Mouse (Mus musculus) liver, embryonic 12.5 days (tissue): Measurements from ENCODE around the gene Gm42791. TPM values are rescaled to one million over a fixed set of nuclear protein-coding genes. Genes with fewer than 3 reads are reported as not detected.
A peak's percentile ranks its signal among the peaks of the same experiment; 100 is the strongest.

Source experiments
- ATAC-seq: fragments of 200-750 bp; cut with Nextera tagmentation; 2 replicates; pipeline ENCODE4 v1.8.0; 2017; ENCODE audit warnings: moderate number of reproducible peaks, mild to moderate bottlenecking, moderate library complexity
- H3K27ac ChIP-seq: fragments of 300-500 bp; sonication (generic); 2 replicates; pipeline ENCODE4 v1.5.1; 2016; ENCODE audit warnings: mild to moderate bottlenecking
- H3K27me3 ChIP-seq: fragments of 300-500 bp; sonication (generic); replicated peaks from 2 replicates; pipeline ENCODE4 v1.6.1; 2016; ENCODE audit warnings: mild to moderate bottlenecking, moderate library complexity
- H3K36me3 ChIP-seq: fragments of 300-500 bp; sonication (generic); 2 replicates; pipeline ENCODE4 v1.6.1; 2016; ENCODE audit warnings: mild to moderate bottlenecking, moderate library complexity
- H3K4me1 ChIP-seq: fragments of 300-500 bp; sonication (generic); 2 replicates; pipeline ENCODE4 v1.6.1; 2016
- H3K4me2 ChIP-seq: fragments of 300-500 bp; sonication (generic); 2 replicates; pipeline ENCODE4 v1.6.1; 2016; ENCODE audit warnings: mild to moderate bottlenecking, moderate library complexity
- H3K4me3 ChIP-seq: fragments of 300-500 bp; sonication (generic); 2 replicates; pipeline ENCODE4 v1.5.1; 2016; ENCODE audit warnings: mild to moderate bottlenecking, moderate library complexity
- H3K9ac ChIP-seq: fragments of 300-500 bp; sonication (generic); 2 replicates; pipeline ENCODE4 v1.6.1; 2016; ENCODE audit warnings: mild to moderate bottlenecking, moderate library complexity
- H3K9me3 ChIP-seq: fragments of 300-500 bp; sonication (generic); replicated peaks from 2 replicates; pipeline ENCODE4 v1.6.1; 2016; ENCODE audit warnings: mild to moderate bottlenecking, moderate library complexity
- whole genome bisulfite sequencing: fragments of 180-500 bp; shearing (Covaris S2); methylation state at CpG from one replicate; pipeline ENCODE4 v1.1.7; 2016; ENCODE audit not compliant: insufficient replicate concordance; 5-methylcytosine and 5-hydroxymethylcytosine counted together
- polyA plus RNA-seq: library from polyadenylated mRNA; unstranded; fragments of >200 nt; fragmentation: Nextera tagmentation; extraction: Ambion mirVana; gene quantifications from 2 replicates; pipeline ENCODE4 v1.2.1, GENCODE M21; 2016

Gene Gm42791
- polyA plus RNA-seq, 1 experiment from 2014 or later = 1.7 TPM

- Histone ChIP-seq H3K9me3 (peaks cover 11% of the 10 kb centered on the region), H3K27ac (peak overlapping the region; percentile 94), H3K4me3 (peak overlapping the region; percentile 12; the same call in 1 of the 2 replicates), H3K27me3 (no peaks in the 10 kb centered on the region), H3K9ac (peak overlapping the region; percentile 63), H3K4me2 (peak overlapping the region; percentile 54), H3K4me1 (peaks cover 69% of the 10 kb centered on the region), H3K36me3 (peaks cover 10% of the 10 kb centered on the region)
- ATAC-seq = no peak
- WGBS = 35% methylated on average over 6 of the region's 6 CpGs
Observed at GRCm38 (mm10) chr5:148934457-148934856, 60.5 kb downstream of the Gm42791 start.

DNA sequence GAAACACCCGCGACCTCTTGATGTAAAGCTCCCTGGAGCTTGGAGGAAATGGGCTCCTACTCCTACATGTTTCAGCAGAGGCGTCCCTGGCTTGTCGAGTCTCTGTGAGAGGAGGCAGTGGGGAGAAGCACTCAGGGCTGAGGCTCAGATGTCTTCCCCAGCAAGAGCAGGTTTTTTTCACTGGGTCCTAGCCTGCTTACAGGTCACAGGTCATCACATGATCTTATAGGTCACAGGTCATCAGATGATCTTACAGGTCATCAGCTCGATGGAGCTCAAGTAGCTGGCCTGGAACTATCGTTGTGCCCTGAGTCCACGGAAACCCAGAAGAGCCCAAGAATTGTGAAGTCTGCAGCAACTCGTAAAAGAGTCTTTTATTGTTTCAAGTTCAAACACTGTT is 61.2 kb downstream of the Gm42791 start:
- peak overlapping the region; percentile 54 for H3K4me2 ChIP-seq
- H3K27ac ChIP-seq = peak overlapping the region; percentile 94
- H3K27me3 ChIP-seq = no peaks in the 10 kb centered on the region
- peaks cover 10% of the 10 kb centered on the region for H3K36me3 ChIP-seq
- WGBS = 70% methylated on average over 8 of the region's 8 CpGs
- H3K9me3 ChIP-seq = peaks cover 11% of the 10 kb centered on the region
- H3K9ac ChIP-seq = peak overlapping the region; percentile 63
- no peak overlapping the region for H3K4me3 ChIP-seq
- H3K4me1 ChIP-seq = peaks cover 74% of the 10 kb centered on the region
- no peak for ATAC-seq

DNA sequence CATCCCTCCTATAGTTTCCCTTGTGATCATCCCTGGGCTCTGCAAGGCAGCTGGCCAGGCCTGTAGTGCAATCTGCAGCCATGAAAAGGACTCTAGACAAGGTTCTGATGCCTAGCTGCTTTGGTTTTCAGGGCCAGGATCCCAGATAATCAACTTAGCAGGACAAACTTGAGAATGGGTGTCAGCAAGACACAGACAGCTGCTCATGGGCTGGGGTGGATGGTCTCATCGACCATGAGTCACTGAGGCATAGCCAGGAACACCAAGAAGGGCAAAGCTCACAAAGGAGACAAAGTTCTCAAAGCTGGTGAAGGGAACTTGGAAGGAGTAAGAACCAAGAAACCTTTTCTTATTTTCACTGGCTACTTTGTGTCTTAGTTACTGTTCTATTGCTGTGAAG is 63.6 kb downstream of the Gm42791 start:
- peaks cover 79% of the 10 kb centered on the region for H3K4me1 ChIP-seq
- peak overlapping the region; percentile 60 for H3K27ac ChIP-seq
- peaks cover 4% of the 10 kb centered on the region; the same call in 1 of the 2 replicates for H3K9me3 ChIP-seq
- no peak for ATAC-seq
- no peak overlapping the region for H3K4me3 ChIP-seq
- no peaks in the 10 kb centered on the region for H3K27me3 ChIP-seq
- H3K9ac ChIP-seq = no peak overlapping the region
- H3K4me2 ChIP-seq = no peak overlapping the region
- H3K36me3 ChIP-seq = peaks cover 13% of the 10 kb centered on the region
- WGBS = 81% methylated on average over 1 of the region's 1 CpGs

- Histone ChIP-seq H3K4me2 (peak within 1 kb of the TSS; percentile 95), H3K27me3 (no peaks in the 10 kb centered on the region), H3K36me3 (peaks cover 31% of the 10 kb centered on the region), H3K4me1 (peaks cover 72% of the 10 kb centered on the region), H3K9ac (peak within 1 kb of the TSS; percentile 87), H3K4me3 (peak within 1 kb of the TSS; percentile 80), H3K27ac (peak within 1 kb of the TSS; percentile 98), H3K9me3 (peaks cover 4% of the 10 kb centered on the region; the same call in 1 of the 2 replicates)
- 2% methylated on average over 16 of the region's 16 CpGs for WGBS
- peak; percentile 43 for ATAC-seq
Observed at GRCm38 (mm10) chr5:148929116-148929449, 65.9 kb downstream of the Gm42791 start, which contains the start of gene Katnal1. TSS of gene Katnal1 (minus strand) at chr5:148929320.

DNA sequence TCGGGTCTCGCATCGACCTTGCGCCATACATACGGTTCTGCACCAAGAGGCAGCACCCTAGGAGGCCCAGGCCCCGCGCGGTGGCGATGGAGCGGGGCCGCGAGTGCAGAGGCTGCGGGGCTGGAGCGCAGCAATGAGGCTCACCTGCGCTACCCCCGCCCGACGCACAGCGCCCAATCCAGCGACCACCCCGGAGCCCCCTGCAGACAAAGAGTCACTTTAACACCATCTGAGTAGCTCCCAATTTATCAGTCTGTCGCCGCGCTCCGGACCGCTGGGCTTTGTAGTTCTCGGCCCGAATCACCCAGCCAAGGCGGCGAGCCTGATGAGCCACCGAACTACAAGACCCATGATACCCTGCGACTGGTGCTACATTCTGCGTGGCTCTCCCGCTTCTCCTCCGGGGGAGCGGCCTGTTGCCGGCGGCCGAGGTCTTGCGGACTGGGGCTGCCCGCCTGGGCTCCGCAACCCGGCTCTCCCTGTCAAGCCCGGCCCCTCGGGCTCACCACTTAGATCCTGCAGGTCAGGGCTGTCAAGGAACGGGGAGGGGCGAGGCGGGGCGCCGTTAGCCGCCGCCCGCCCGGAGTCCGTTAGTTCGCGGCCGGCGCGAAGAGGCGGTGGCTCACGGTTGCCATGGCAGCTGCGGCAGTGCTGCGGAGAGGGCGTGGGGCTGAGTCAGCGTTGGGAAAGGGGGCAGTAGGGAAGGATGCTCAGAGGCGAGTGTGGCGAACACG is 66.4 kb downstream of the Gm42791 start:
- WGBS = under 1% methylated on average over 69 of the region's 69 CpGs
- peak overlapping the region; percentile 87 for H3K9ac ChIP-seq
- peaks cover 4% of the 10 kb centered on the region; the same call in 1 of the 2 replicates for H3K9me3 ChIP-seq
- peak overlapping the region; percentile 95 for H3K4me2 ChIP-seq
- peaks cover 71% of the 10 kb centered on the region for H3K4me1 ChIP-seq
- peak overlapping the region; percentile 80 for H3K4me3 ChIP-seq
- ATAC-seq = peak; percentile 94
- H3K27ac ChIP-seq = peak overlapping the region; percentile 98
- peaks cover 31% of the 10 kb centered on the region for H3K36me3 ChIP-seq
- no peaks in the 10 kb centered on the region for H3K27me3 ChIP-seq

DNA sequence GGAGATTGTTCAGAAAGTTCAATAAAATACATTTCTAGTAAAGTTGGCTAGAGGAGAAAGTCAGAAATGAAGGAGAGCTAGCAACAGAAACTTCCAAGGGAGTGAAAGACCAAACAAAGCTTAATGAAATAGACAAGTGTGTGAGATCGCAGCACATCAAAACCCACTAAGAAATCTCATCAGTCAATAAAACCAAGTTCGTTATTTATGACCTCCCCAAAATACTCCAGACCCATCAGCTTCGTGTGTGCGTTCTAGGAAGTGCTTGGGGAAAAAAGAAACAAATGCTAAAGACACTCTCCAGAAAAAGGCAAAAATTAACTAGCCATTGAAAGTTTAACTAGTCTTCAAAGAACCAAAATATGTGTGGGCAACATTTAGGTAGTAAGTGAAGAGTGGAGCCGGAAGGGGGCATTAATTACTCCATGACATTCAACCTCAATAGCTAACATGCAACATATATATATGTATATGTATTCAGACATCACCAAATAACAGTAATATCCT is 67.2 kb downstream of the Gm42791 start:
- H3K27ac ChIP-seq = peak overlapping the region; percentile 98
- H3K36me3 ChIP-seq = peaks cover 31% of the 10 kb centered on the region
- H3K4me1 ChIP-seq = peaks cover 67% of the 10 kb centered on the region
- H3K4me3 ChIP-seq = peak overlapping the region; percentile 80
- no peaks in the 10 kb centered on the region for H3K27me3 ChIP-seq
- H3K4me2 ChIP-seq = peak overlapping the region; percentile 95
- H3K9ac ChIP-seq = peak overlapping the region; percentile 87
- 51% methylated on average over 5 of the region's 5 CpGs for WGBS
- H3K9me3 ChIP-seq = peaks cover 4% of the 10 kb centered on the region; the same call in 1 of the 2 replicates
- ATAC-seq = no peak

DNA sequence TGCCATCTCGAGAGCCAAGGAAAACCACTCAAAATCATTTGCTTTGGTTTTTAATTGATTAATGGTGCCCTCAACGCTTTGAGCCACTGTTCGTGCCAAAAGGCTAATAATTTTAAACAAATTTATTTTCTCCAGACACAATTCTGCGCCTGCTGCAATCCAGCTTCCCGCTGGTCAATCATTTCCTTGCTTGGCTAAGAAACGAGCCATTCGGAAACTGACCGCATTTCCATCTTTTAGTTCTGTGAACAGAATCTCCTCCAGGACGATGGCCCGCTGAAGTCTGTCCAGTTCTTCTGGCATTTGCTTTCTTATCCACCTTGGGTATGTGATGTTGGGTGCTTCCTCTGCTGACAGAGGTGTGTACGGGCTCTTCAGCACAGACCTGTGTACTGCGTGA is 70.4 kb downstream of the Gm42791 start:
- no peak for ATAC-seq
- Histone ChIP-seq H3K27ac (no peak overlapping the region), H3K4me2 (no peak overlapping the region), H3K4me3 (no peak overlapping the region), H3K4me1 (peaks cover 46% of the 10 kb centered on the region), H3K27me3 (no peaks in the 10 kb centered on the region), H3K36me3 (peaks cover 43% of the 10 kb centered on the region), H3K9me3 (no peaks in the 10 kb centered on the region), H3K9ac (no peak overlapping the region)
- WGBS = 86% methylated on average over 12 of the region's 12 CpGs

DNA sequence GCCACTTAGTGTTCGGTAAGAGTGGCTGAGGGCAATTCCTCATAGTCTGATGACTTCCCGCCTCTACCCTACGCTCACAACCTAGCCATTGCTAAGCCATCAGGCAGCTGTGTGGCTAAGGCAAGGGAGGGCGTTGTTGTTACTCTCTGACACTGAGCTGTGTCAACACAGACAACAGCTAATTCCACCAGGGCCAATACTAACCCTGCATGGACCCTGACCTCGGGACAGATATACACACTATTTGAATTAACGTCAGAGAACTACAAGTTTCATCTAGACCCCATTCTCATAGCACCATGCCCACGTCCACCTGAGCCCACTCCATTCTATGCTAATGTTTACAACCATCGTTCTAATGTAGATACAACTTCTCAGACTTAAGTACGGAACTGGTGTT is 70.9 kb downstream of the Gm42791 start:
- no peak for ATAC-seq
- 81% methylated on average over 9 of the region's 9 CpGs for WGBS
- Histone ChIP-seq H3K4me2 (no peak overlapping the region), H3K36me3 (peaks cover 48% of the 10 kb centered on the region), H3K27me3 (no peaks in the 10 kb centered on the region), H3K9ac (no peak overlapping the region), H3K4me1 (peaks cover 41% of the 10 kb centered on the region), H3K27ac (peak overlapping the region; percentile 18; the same call in 1 of the 2 replicates), H3K9me3 (no peaks in the 10 kb centered on the region), H3K4me3 (no peak overlapping the region)

- 79% methylated on average over 10 of the region's 10 CpGs for WGBS
- H3K27ac ChIP-seq = peak overlapping the region; percentile 18; the same call in 1 of the 2 replicates
- H3K4me2 ChIP-seq = no peak overlapping the region
- no peak for ATAC-seq
- H3K9me3 ChIP-seq = no peaks in the 10 kb centered on the region
- peaks cover 39% of the 10 kb centered on the region for H3K4me1 ChIP-seq
- H3K4me3 ChIP-seq = no peak overlapping the region
- H3K36me3 ChIP-seq = peaks cover 55% of the 10 kb centered on the region
- no peak overlapping the region for H3K9ac ChIP-seq
- H3K27me3 ChIP-seq = no peaks in the 10 kb centered on the region
Observed at GRCm38 (mm10) chr5:148923408-148923807, 71.5 kb downstream of the Gm42791 start.

GRCm38 (mm10) chr5:148922773-148923172 is 72.2 kb downstream of the Gm42791 start:
- Histone ChIP-seq H3K9me3 (no peaks in the 10 kb centered on the region), H3K4me2 (no peak overlapping the region), H3K27ac (no peak overlapping the region), H3K9ac (no peak overlapping the region), H3K4me1 (peaks cover 37% of the 10 kb centered on the region), H3K27me3 (no peaks in the 10 kb centered on the region), H3K4me3 (no peak overlapping the region), H3K36me3 (peaks cover 61% of the 10 kb centered on the region)
- no peak for ATAC-seq
- 75% methylated on average over 5 of the region's 5 CpGs for WGBS

DNA sequence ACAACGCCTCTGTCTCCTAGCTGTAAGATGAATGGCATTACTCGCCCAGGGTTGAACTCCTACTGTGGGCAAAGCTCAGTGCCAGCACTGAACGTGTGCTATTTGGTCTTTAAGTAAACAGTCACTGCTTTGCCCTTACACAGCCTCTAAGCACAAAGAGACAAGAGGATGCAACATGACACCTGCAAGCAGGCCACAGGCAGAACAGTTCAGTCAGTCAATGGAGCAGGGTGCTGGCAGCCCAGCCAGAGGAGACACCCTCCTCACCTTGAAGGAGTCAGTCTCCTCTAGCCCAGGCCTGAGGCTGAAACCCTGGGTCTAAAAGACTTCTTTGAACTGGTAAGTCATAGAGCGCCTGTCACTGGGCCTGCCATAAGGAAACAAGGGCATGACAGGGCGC is 76.9 kb downstream of the Gm42791 start:
- 80% methylated on average over 5 of the region's 5 CpGs for WGBS

GRCm38 (mm10) chr5:148916775-148917174 is 78.2 kb downstream of the Gm42791 start:
- Histone ChIP-seq H3K9ac (no peak overlapping the region), H3K27me3 (no peaks in the 10 kb centered on the region), H3K4me3 (no peak overlapping the region), H3K9me3 (peaks cover 16% of the 10 kb centered on the region), H3K36me3 (peaks cover 94% of the 10 kb centered on the region), H3K4me2 (no peak overlapping the region), H3K27ac (no peak overlapping the region), H3K4me1 (peaks cover 11% of the 10 kb centered on the region)
- ATAC-seq = no peak
- 83% methylated on average over 6 of the region's 6 CpGs for whole genome bisulfite sequencing

More for the DNA sequence above, 76.9 kb downstream of the Gm42791 start:
- Histone ChIP-seq H3K9me3 (peaks cover 15% of the 10 kb centered on the region), H3K27me3 (no peaks in the 10 kb centered on the region), H3K36me3 (peaks cover 81% of the 10 kb centered on the region), H3K4me3 (no peak overlapping the region), H3K27ac (no peak overlapping the region), H3K9ac (no peak overlapping the region), H3K4me1 (no peaks in the 10 kb centered on the region), H3K4me2 (no peak overlapping the region)
- no peak for ATAC-seq
